Mouse (Mus musculus) heart, adult 10 weeks (tissue): ENCODE measurements around the gene Crygs. TPM values are rescaled to one million over a fixed set of nuclear protein-coding genes. Genes with fewer than 3 reads are reported as not detected.

Source experiments
- polyA plus RNA-seq: library from polyadenylated mRNA; stranded (reverse); fragments of 350-450 nt; fragmentation: Illumina TruSeq; extraction: RNeasy Lipid Tissue Mini Kit (QIAGEN cat#74804); gene quantifications from one replicate; pipeline ENCODE4 v1.2.3, GENCODE M21; 2014; ENCODE audit warnings: low read depth, low replicate concordance

The Crygs gene
- polyA plus RNA-seq: not detected

DNA sequence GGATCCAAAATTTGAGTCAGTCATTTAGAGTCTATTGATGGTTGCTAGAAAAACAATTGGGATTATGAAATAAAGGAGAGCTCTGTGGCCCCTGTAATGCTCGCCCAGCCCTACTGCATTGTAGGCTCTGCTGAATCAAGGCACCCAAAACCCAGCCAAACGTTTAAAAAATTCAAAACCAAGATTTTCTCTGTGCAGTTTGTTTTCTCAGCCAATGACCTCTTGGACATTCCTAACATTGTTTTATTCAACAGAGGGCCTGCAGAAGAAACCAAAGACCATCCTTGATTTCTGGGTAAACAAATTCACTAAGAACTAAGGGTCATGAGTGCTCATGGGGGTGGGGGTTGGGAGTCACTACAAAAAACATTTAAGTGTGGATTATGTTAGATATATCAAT lies at the start of gene Crygs:
Gene Crygs, minus strand, starts transcription at position 101 of the 400 bp plus-strand sequence.

DNA sequence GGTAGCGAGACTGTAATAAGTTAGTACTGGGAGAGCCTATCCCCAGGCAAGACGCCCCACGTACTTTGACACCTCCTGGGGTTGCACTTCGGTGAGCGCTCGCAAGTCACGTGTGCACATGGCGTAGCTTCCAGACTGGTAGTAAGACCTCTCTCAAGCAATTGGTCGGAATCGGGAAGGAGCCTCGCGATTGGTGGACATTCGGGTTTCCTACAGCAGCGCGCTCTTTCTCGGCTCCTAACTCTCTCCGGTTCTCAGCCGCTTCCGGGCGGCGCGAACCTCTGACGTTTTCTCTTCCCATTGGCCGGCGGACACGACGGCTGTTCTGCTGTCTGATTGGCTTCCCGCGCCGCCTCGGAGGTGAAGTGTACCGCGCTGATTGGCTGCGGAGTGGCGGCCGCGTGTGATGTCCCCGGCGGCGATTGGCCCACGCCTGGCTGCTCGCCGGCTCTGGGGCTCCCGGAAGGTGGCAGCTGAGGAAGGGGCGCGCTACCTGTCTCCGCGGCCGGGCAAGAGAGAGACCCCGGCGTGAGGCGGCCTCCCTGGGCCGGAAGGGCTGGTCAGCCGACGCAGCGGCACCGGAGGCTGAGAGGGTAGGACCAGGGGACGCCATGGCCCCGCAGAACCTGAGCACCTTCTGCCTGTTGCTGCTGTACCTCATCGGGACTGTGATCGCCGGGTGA lies 46.2 kb upstream of the Crygs start, which contains the start of the genes Tbccd1 and Dnajb11:
Gene Tbccd1, minus strand, starts transcription at position 239 of the 683 bp plus-strand sequence.
Gene Dnajb11, plus strand, starts transcription at position 415 of the 683 bp plus-strand sequence.

Other genes starting within 250 kb of the Crygs start
- 0.29 TPM for gene Dgkg, start 154.4 kb downstream of the Crygs start, polyA plus RNA-seq
- gene Tbccd1, start 46.1 kb upstream of the Crygs start, polyA plus RNA-seq: 11.7 TPM
- gene Dnajb11, start 46.3 kb upstream of the Crygs start, polyA plus RNA-seq: 53.6 TPM
- 21.7 TPM for gene Ahsg, start 79.7 kb upstream of the Crygs start, polyA plus RNA-seq
- 0.73 TPM for gene Fetub, start 106.8 kb upstream of the Crygs start, polyA plus RNA-seq
- gene Hrg, start 139.5 kb upstream of the Crygs start, polyA plus RNA-seq: 0.26 TPM
- 0.71 TPM for gene Kng2, start 217.9 kb upstream of the Crygs start, polyA plus RNA-seq
- gene Kng1, start 246.3 kb upstream of the Crygs start, polyA plus RNA-seq: 1.0 TPM